Mouse (Mus musculus): ENCODE data around the gene Tmem274. TPM values are rescaled to one million over a fixed set of nuclear protein-coding genes. Genes with fewer than 3 reads are reported as not detected.
A peak's percentile ranks its signal among the peaks of the same experiment; 100 is the strongest.

Tmem274 gene
- polyA plus RNA-seq, 1 experiment from 2014 or later = not detected

DNA sequence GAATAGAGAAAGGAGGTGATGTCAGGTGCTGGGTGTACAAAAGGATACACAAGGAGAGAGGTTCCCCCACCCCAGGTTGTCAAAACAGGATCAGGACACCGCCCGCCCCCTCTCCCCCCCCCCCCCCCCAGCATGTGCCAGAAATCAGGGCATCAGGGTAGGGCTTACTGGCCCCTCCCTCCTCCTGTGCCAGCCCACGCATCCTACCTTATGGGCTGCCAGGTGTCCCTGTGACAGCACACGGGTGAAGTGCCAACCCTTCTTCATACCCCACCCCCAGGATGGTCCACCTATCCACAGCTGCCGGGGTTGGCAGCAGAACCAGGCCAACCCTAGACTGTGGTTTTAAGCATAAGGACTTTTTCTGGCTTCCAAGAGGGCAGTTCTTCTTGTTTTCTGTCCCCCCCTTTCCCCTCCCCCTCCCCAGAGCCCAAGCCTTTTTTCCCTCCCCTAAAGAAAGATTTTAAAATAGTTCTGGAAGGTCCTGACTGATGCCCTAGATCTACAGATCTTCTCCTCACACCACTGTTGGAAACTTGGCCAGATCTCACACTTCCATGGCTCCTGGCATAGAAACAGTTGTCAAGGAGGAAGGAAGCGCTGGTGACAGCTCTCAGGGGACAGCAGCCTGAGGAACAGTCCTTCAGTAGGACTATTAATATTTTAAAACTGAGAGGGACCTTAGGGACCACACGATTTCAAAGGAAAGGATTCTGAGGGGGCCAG, 15.4 kb upstream of the Tmem274 start:
- DNase-seq (ENCODE audit: low spot score) = no peak
- no peak for ATAC-seq (replicated peaks; ENCODE audit: low FRiP score, low TSS enrichment, low read depth)
- WGBS = 76% methylated on average over 7 of the region's 7 CpGs
- Histone ChIP-seq H3K27me3 (replicated peaks; ENCODE audit: control insufficient read depth, insufficient read depth, low read length) (no peaks in the 10 kb centered on the region), H3K4me1 (replicated peaks; ENCODE audit: control insufficient read depth, insufficient read depth, low read length) (no peaks in the 10 kb centered on the region), H3K4me2 (ENCODE audit: low read length) (no peak overlapping the region), H3K4me3 (ENCODE audit: low read depth, low read length) (no peak overlapping the region), H3K36me3 (ENCODE audit: control insufficient read depth, insufficient read depth, low read length) (no peaks in the 10 kb centered on the region), H3K27ac (ENCODE audit: low read depth) (no peak overlapping the region), H3K9me3 (ENCODE audit: control insufficient read depth, low read length) (no peaks in the 10 kb centered on the region), H3K9ac (ENCODE audit: low read length) (no peak overlapping the region)

DNA sequence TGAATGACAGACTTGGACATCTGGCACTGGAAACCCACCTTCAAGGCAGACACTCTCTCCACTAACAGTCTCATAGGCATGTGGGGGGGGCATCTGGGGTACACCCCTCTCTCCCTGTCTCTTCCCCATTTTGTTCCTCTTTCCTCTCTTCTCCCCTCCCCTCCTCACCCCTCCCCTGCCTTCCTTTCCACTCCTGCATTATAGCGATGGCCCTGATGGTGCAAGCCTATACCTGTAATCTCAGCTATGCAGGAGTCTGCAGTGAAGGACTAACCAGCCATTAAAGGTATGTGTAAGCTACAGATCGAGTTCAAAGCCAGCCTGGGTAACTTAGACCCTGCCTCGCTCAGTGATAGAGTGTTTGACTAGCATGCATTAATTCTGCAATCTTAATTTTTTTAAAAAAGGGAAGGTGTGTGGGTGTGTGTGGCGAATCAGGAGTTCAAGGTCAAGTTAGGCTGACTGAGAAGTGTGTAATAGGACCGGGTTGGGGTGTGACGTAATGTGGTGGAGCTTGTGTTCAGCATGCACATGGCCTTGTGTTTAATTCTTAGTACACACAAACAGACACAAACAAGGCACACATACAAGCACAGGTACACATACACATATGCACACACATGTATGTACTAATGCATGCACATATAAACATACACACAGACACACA, 14.7 kb upstream of the Tmem274 start:
- 76% methylated on average over 6 of the region's 6 CpGs for WGBS

DNA sequence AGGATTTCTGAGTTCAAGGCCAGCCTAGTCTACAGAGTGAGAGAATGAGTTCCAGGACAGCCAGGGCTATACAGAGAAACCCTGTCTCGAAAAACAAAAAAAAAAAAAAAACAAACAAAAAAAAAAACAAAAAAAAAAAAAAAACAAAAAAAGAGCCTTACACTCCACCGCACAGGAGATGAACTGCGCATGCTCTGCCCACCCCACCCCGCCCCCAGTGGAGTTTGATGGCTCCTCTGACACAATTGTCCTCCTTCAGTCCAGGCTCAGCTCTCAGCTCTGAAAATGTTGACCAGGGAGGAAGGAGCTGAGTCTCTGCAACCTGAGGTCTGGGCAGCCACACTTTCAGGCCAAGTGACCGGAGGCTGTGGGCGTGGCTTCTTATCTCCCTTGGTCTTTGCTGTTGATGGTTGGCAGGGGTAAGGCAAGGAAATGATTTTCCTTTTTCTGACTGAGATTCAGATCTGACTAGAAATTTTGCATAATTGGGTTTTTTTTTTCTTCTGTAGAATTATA, 13.7 kb upstream of the Tmem274 start:
- Histone ChIP-seq H3K36me3 (ENCODE audit: control insufficient read depth, insufficient read depth, low read length) (peaks cover 7% of the 10 kb centered on the region; the same call in 1 of the 2 replicates), H3K4me1 (replicated peaks; ENCODE audit: control insufficient read depth, insufficient read depth, low read length) (no peaks in the 10 kb centered on the region), H3K27ac (ENCODE audit: low read depth) (no peak overlapping the region), H3K4me2 (ENCODE audit: low read length) (no peak overlapping the region), H3K9ac (ENCODE audit: low read length) (no peak overlapping the region), H3K9me3 (ENCODE audit: control insufficient read depth, low read length) (no peaks in the 10 kb centered on the region), H3K27me3 (replicated peaks; ENCODE audit: control insufficient read depth, insufficient read depth, low read length) (no peaks in the 10 kb centered on the region), H3K4me3 (ENCODE audit: low read depth, low read length) (no peak overlapping the region)
- no peak for DNase-seq (ENCODE audit: low spot score)
- 74% methylated on average over 6 of the region's 6 CpGs for WGBS
- no peak for ATAC-seq (replicated peaks; ENCODE audit: low FRiP score, low TSS enrichment, low read depth)

More for the DNA sequence above, 14.7 kb upstream of the Tmem274 start:
- no peak for DNase-seq (ENCODE audit: low spot score)
- Histone ChIP-seq H3K4me3 (ENCODE audit: low read depth, low read length) (no peak overlapping the region), H3K4me2 (ENCODE audit: low read length) (no peak overlapping the region), H3K9me3 (ENCODE audit: control insufficient read depth, low read length) (no peaks in the 10 kb centered on the region), H3K27ac (ENCODE audit: low read depth) (no peak overlapping the region), H3K27me3 (replicated peaks; ENCODE audit: control insufficient read depth, insufficient read depth, low read length) (no peaks in the 10 kb centered on the region), H3K36me3 (ENCODE audit: control insufficient read depth, insufficient read depth, low read length) (peaks cover 2% of the 10 kb centered on the region; the same call in 1 of the 2 replicates), H3K4me1 (replicated peaks; ENCODE audit: control insufficient read depth, insufficient read depth, low read length) (no peaks in the 10 kb centered on the region), H3K9ac (ENCODE audit: low read length) (no peak overlapping the region)
- no peak for ATAC-seq (replicated peaks; ENCODE audit: low FRiP score, low TSS enrichment, low read depth)

DNA sequence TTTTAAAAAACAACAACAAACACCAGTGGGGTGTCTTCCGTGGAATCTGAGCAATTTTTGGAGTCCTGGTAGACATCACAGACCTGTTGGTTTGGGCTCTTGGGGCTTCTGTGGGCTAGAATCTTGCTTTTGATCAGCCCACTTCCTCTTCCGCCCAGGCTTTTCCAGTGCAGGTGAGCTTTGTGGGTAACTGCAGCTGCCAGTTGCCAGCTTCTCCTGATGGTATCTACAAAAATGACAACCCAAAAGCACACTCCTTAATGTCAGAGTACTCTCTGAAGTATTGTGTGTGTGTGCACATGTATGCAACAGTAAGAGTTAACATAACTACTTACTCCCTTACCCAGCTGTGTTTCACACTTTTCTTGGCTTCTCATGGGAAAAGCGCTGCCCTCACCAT, 7.6 kb upstream of the Tmem274 start:
- H3K4me3 ChIP-seq (ENCODE audit: low read depth, low read length) = no peak overlapping the region
- H3K9ac ChIP-seq (ENCODE audit: low read length) = no peak overlapping the region
- H3K4me1 ChIP-seq (replicated peaks; ENCODE audit: control insufficient read depth, insufficient read depth, low read length) = no peaks in the 10 kb centered on the region
- H3K9me3 ChIP-seq (ENCODE audit: control insufficient read depth, low read length) = no peaks in the 10 kb centered on the region
- no peak overlapping the region for H3K4me2 ChIP-seq (ENCODE audit: low read length)
- no peaks in the 10 kb centered on the region for H3K27me3 ChIP-seq (replicated peaks; ENCODE audit: control insufficient read depth, insufficient read depth, low read length)
- WGBS = 92% methylated on average over 3 of the region's 3 CpGs
- H3K36me3 ChIP-seq (ENCODE audit: control insufficient read depth, insufficient read depth, low read length) = peaks cover 32% of the 10 kb centered on the region
- H3K27ac ChIP-seq (ENCODE audit: low read depth) = no peak overlapping the region
- ATAC-seq (replicated peaks; ENCODE audit: low FRiP score, low TSS enrichment, low read depth) (no peak), DNase-seq (ENCODE audit: low spot score) (no peak)

DNA sequence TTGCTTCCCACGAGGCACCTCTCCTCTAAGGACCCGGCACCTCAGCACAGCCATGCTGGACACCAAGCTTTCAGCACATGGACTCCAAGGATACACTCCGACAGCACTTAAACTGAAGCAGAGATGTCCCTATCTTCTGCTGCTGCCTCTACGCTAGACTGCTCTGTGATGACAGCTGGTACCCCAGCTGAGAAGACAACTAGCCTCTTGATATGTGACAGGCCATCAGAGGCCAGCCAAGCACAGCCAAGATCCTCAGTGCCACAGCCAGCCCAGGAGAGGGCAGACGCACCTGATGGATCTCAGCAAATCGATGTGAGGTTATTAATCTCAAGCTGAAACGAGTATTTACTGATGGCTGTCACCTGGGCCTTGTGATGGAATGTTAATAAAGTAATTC, 2.1 kb upstream of the Tmem274 start:
- WGBS = 66% methylated on average over 7 of the region's 7 CpGs
- Histone ChIP-seq H3K36me3 (ENCODE audit: control insufficient read depth, insufficient read depth, low read length) (peaks cover 15% of the 10 kb centered on the region), H3K27me3 (replicated peaks; ENCODE audit: control insufficient read depth, insufficient read depth, low read length) (no peaks in the 10 kb centered on the region), H3K4me3 (ENCODE audit: low read depth, low read length) (no peak overlapping the region), H3K9ac (ENCODE audit: low read length) (no peak overlapping the region), H3K4me1 (replicated peaks; ENCODE audit: control insufficient read depth, insufficient read depth, low read length) (no peaks in the 10 kb centered on the region), H3K9me3 (ENCODE audit: control insufficient read depth, low read length) (no peaks in the 10 kb centered on the region), H3K4me2 (ENCODE audit: low read length) (no peak overlapping the region), H3K27ac (ENCODE audit: low read depth) (no peak overlapping the region)
- DNase-seq (ENCODE audit: low spot score) (no peak), ATAC-seq (replicated peaks; ENCODE audit: low FRiP score, low TSS enrichment, low read depth) (no peak)

DNA sequence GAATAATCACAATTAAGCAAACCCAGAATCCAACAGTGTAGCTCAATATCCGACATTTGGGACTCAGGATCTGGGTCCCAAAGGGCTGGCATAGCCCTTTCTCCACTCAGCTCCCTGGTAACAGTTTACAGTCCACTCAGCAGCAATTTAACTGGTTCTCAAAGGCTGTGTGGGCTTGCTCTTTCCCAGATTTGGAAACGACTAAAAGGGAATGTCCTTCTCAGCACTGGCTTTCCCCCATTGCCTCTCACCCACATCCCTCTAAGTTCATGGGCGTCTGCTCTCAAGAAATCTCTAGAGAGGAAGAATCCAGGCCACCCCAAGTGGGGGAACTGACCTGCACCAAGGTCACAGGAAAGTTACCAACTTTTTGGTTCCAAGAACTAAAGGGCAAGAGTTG, 7.4 kb downstream of the Tmem274 start:
- H3K4me3 ChIP-seq (ENCODE audit: low read depth, low read length) = peak overlapping the region; percentile 58
- peaks cover 8% of the 10 kb centered on the region for H3K4me1 ChIP-seq (replicated peaks; ENCODE audit: control insufficient read depth, insufficient read depth, low read length)
- ATAC-seq (replicated peaks; ENCODE audit: low FRiP score, low TSS enrichment, low read depth) = no peak
- no peaks in the 10 kb centered on the region for H3K9me3 ChIP-seq (ENCODE audit: control insufficient read depth, low read length)
- H3K4me2 ChIP-seq (ENCODE audit: low read length) = peak overlapping the region; percentile 88
- no peaks in the 10 kb centered on the region for H3K27me3 ChIP-seq (replicated peaks; ENCODE audit: control insufficient read depth, insufficient read depth, low read length)
- peak overlapping the region; percentile 70 for H3K27ac ChIP-seq (ENCODE audit: low read depth)
- H3K9ac ChIP-seq (ENCODE audit: low read length) = peak overlapping the region; percentile 57
- WGBS = 56% methylated on average over 3 of the region's 3 CpGs
- DNase-seq (ENCODE audit: low spot score) = no peak
- peaks cover 30% of the 10 kb centered on the region for H3K36me3 ChIP-seq (ENCODE audit: control insufficient read depth, insufficient read depth, low read length)

DNA sequence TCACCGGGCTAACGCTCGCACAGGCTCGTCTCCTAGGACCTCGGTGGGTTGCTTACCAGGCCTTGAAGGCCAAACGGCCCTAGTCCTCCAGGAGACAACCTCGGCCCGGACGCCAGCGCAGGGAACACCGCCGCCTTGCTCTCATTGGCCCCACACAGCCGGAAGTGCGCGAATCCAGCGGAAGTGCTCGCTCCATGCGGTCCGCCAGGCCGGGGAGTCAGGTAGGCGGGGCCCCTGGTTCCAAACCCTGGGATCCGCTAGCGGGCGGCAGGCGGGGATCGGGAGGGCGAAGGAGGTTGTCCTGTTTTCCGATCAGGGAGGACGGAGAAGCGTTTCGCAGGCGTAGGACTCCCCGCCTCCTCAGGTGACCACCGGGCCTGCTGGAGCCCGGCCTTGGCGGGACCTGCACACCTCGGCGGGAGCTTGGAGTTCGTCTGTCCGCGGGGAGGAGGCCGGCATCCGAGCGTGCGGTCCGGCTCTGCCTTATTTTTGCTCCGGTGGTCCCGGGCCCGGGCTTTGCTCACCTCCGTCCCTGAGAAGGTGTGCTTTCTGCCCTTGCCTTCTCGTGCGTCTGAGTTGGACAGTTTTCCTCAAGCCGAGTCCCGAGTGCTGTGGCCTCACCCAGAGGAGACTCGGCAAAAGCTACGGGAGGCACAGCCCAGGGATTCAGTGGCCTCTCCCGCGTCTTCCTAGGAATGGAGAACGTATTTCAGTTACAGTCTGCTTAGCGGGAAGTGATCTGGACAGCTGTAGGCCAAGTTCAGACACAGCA, 8.1 kb downstream of the Tmem274 start, which contains the start of the genes Nmnat1 and Lzic:
Gene Nmnat1, minus strand, starts transcription at position 150 of the 772 bp plus-strand sequence.
Gene Lzic, plus strand, starts transcription at position 177 of the 772 bp plus-strand sequence.
- Histone ChIP-seq H3K36me3 (ENCODE audit: control insufficient read depth, insufficient read depth, low read length) (peaks cover 36% of the 10 kb centered on the region), H3K9ac (ENCODE audit: low read length) (peak within 1 kb of the TSS; percentile 57)

DNA sequence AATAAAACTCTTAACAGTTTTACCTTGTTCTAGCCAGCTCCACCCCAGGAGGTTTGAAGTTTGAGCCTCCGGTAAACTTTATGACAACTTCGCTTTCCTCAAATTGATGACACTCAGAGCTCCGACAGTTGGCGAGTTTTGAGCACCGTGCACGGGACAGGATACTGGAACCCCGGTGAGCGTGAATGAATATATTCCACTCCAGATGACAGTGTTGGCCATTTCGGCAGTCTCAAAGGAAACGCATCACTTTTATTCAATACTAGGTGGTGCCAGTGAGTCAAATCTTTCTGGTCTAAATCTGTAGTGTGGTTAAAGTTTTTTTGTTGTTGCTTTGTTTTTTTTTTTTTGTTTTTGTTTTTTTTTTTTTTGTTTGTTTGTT, 8.6 kb downstream of the Tmem274 start:
- peak overlapping the region; percentile 88 for H3K4me2 ChIP-seq (ENCODE audit: low read length)
- no peaks in the 10 kb centered on the region for H3K9me3 ChIP-seq (ENCODE audit: control insufficient read depth, low read length)
- H3K4me3 ChIP-seq (ENCODE audit: low read depth, low read length) = peak overlapping the region; percentile 58
- DNase-seq (ENCODE audit: low spot score) (no peak), ATAC-seq (replicated peaks; ENCODE audit: low FRiP score, low TSS enrichment, low read depth) (no peak; the same call in 1 of the 2 replicates)
- H3K36me3 ChIP-seq (ENCODE audit: control insufficient read depth, insufficient read depth, low read length) = peaks cover 36% of the 10 kb centered on the region
- H3K4me1 ChIP-seq (replicated peaks; ENCODE audit: control insufficient read depth, insufficient read depth, low read length) = peaks cover 8% of the 10 kb centered on the region
- no peaks in the 10 kb centered on the region for H3K27me3 ChIP-seq (replicated peaks; ENCODE audit: control insufficient read depth, insufficient read depth, low read length)
- peak overlapping the region; percentile 70; the same call in 1 of the 2 replicates for H3K27ac ChIP-seq (ENCODE audit: low read depth)
- WGBS = under 1% methylated on average over 10 of the region's 10 CpGs
- peak overlapping the region; percentile 57 for H3K9ac ChIP-seq (ENCODE audit: low read length)

More for the DNA sequence above, 8.1 kb downstream of the Tmem274 start, which contains the start of the genes Nmnat1 and Lzic:
- ATAC-seq (replicated peaks; ENCODE audit: low FRiP score, low TSS enrichment, low read depth) = peak; percentile 98
- peak; percentile 97 for DNase-seq (ENCODE audit: low spot score)
- Histone ChIP-seq H3K27me3 (replicated peaks; ENCODE audit: control insufficient read depth, insufficient read depth, low read length) (no peaks in the 10 kb centered on the region), H3K27ac (ENCODE audit: low read depth) (peak within 1 kb of the TSS; percentile 70), H3K4me1 (replicated peaks; ENCODE audit: control insufficient read depth, insufficient read depth, low read length) (peaks cover 8% of the 10 kb centered on the region), H3K9me3 (ENCODE audit: control insufficient read depth, low read length) (no peaks in the 10 kb centered on the region), H3K4me3 (ENCODE audit: low read depth, low read length) (peak within 1 kb of the TSS; percentile 58), H3K4me2 (ENCODE audit: low read length) (peak within 1 kb of the TSS; percentile 88)
- WGBS = under 1% methylated on average over 60 of the region's 60 CpGs

All from intestine, embryonic 14.5 days (tissue).